Mouse (Mus musculus) ES-E14 (cell line): Measurements from ENCODE around the gene A330070K13Rik. TPM values are rescaled to one million over a fixed set of nuclear protein-coding genes. Genes with fewer than 3 reads are reported as not detected.

ENCODE experiments used
- DNase-seq: peaks from one replicate; pipeline ENCODE4 v3.0.0-alpha.2; 2013; ENCODE audit warnings: low read depth, low spot score
- H3K27ac ChIP-seq: 2 replicates; pipeline ENCODE4 v1.5.1; 2012; ENCODE audit warnings: low read depth, mild to moderate bottlenecking, low read length, moderate library complexity, mixed read lengths; ENCODE audit not compliant: poor library complexity, insufficient read depth, severe bottlenecking
- H3K36me3 ChIP-seq: 2 replicates; pipeline ENCODE4 v1.6.1; 2012; ENCODE audit warnings: mild to moderate bottlenecking, low read length, moderate library complexity, mixed read lengths; ENCODE audit not compliant: control insufficient read depth, poor library complexity, insufficient read depth, severe bottlenecking
- H3K4me1 ChIP-seq, 2 experiments: fragments of 150-350 bp in 1 of 2; sonication (generic) in 1 of 2; 2 replicates each; pipeline ENCODE4 v1.6.1; 2012; ENCODE audit warnings: low read length in 2 of 2, mild to moderate bottlenecking in 1 of 2, mixed read lengths in 1 of 2; ENCODE audit not compliant: control insufficient read depth in 2 of 2, insufficient read depth in 2 of 2, poor library complexity in 1 of 2
- H3K4me3 ChIP-seq, 2 experiments: fragments of 150-350 bp in 1 of 2; sonication (generic) in 1 of 2; 2 replicates each; pipeline ENCODE4 v1.5.1; 2012; ENCODE audit warnings: low read length in 2 of 2, low read depth in 1 of 2, mild to moderate bottlenecking in 1 of 2, mixed read lengths in 1 of 2; ENCODE audit not compliant: insufficient read depth in 1 of 2, poor library complexity in 1 of 2, severe bottlenecking in 1 of 2
- H3K9ac ChIP-seq: 2 replicates; pipeline ENCODE4 v1.6.1; 2012; ENCODE audit warnings: low read depth, mild to moderate bottlenecking, low read length, mixed read lengths; ENCODE audit not compliant: poor library complexity, insufficient read depth, severe bottlenecking
- H3K9me3 ChIP-seq: fragments of 150-350 bp; sonication (generic); 2 replicates; pipeline ENCODE4 v1.6.1; 2012; ENCODE audit warnings: low read depth, mild to moderate bottlenecking, low read length; ENCODE audit not compliant: control insufficient read depth, insufficient read depth
- CHD2 ChIP-seq: IDR thresholded peaks from 2 replicates; pipeline ENCODE4 v1.6.1; 2014; ENCODE audit warnings: mild to moderate bottlenecking, low read depth, low read length, inconsistent platforms
- HCFC1 ChIP-seq: IDR thresholded peaks from 2 replicates; pipeline ENCODE4 v1.6.1; 2012; ENCODE audit warnings: low read length, inconsistent platforms, borderline replicate concordance; ENCODE audit not compliant: insufficient read depth
- MAFK ChIP-seq: IDR thresholded peaks from 2 replicates; pipeline ENCODE4 v1.6.1; 2014; ENCODE audit warnings: mild to moderate bottlenecking, low read depth, low read length, inconsistent platforms; ENCODE audit not compliant: insufficient read depth
- ZC3H11A ChIP-seq: IDR thresholded peaks from 2 replicates; pipeline ENCODE4 v1.6.1; 2012; ENCODE audit warnings: low read depth, mild to moderate bottlenecking, inconsistent platforms, low read length, borderline replicate concordance
- ZNF384 ChIP-seq: IDR thresholded peaks from 2 replicates; pipeline ENCODE4 v1.6.1; 2012; ENCODE audit warnings: low read depth, low read length, inconsistent platforms
- in situ Hi-C, 2 experiments: fragments of 600-800 bp; cut with MboI; formaldehyde crosslinking; loops; one replicate each; pipeline ENCODE4 v1.15.1; 2025; ENCODE audit warnings: low sequenced_read_pairs in 2 of 2, inconsistent platforms in 1 of 2; ENCODE audit not compliant: unreplicated experiment in 2 of 2
- total RNA-seq: library from RNA; depleted of rRNA; stranded (reverse); fragments of 300-350 nt; gene quantifications from 2 replicates; pipeline ENCODE4 v1.2.3, GENCODE M21; 2012; rRNA removed

The A330070K13Rik gene
- total RNA-seq, 1 experiment = not detected

DNA sequence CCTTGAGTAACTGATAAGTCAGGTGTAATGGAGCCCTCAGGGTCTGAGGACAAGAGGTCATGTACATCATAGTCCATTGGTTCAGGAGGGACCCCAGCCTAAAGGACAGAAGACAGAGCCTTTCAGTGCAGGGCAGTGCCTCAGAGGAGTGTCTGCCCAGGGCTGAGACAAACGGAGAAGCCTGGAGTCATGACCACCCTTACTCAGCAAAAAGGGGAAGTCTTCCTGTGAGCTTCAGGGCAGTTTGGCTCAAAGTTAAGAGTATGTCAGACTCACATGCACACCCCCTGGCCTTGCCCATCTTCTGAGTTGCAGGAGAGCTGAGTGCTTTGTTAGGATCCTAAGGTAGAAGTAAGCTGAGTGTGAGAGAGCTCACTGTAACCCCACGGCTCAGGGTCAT is 54.5 kb downstream of the A330070K13Rik start:
- no peak for DNase-seq
- Histone ChIP-seq H3K27ac (no peak overlapping the region), H3K9ac (no peak overlapping the region), H3K4me1 (no peaks in the 10 kb centered on the region), H3K9me3 (no peaks in the 10 kb centered on the region), H3K4me3 (no peak overlapping the region), H3K36me3 (peaks cover 24% of the 10 kb centered on the region)
- TF ChIP-seq HCFC1 = no peak
- no peak for TF ChIP-seq ZC3H11A
- TF ChIP-seq CHD2 = no peak
- TF ChIP-seq MAFK = no peak
- no peak for TF ChIP-seq ZNF384
- in situ Hi-C loops = no loop called here

Other genes starting within 250 kb of the A330070K13Rik start
- gene Kctd7, start 239.8 kb downstream of the A330070K13Rik start, total RNA-seq = 1.0 and 1.2 TPM in 2 replicates
- gene Rabgef1, start 212.8 kb downstream of the A330070K13Rik start, total RNA-seq = 17.0 and 18.2 TPM in 2 replicates
- gene Tmem248, start 167.6 kb downstream of the A330070K13Rik start, total RNA-seq = 83.1 and 92.9 TPM in 2 replicates
- gene Sbds, start 129.1 kb downstream of the A330070K13Rik start, total RNA-seq = 50.6 and 61.0 TPM in 2 replicates
- gene Tyw1, start 129.0 kb downstream of the A330070K13Rik start, total RNA-seq = 87.9 and 135 TPM in 2 replicates
- not detected in 2 replicates for gene Caln1, start 15.2 kb downstream of the A330070K13Rik start, total RNA-seq